Mouse (Mus musculus): Measurements from ENCODE around the gene Col26a1. TPM values are rescaled to one million over a fixed set of nuclear protein-coding genes. Genes with fewer than 3 reads are reported as not detected.

Gene Col26a1
- polyA plus RNA-seq, 1 experiment from 2014 or later: 70.8 TPM

DNA sequence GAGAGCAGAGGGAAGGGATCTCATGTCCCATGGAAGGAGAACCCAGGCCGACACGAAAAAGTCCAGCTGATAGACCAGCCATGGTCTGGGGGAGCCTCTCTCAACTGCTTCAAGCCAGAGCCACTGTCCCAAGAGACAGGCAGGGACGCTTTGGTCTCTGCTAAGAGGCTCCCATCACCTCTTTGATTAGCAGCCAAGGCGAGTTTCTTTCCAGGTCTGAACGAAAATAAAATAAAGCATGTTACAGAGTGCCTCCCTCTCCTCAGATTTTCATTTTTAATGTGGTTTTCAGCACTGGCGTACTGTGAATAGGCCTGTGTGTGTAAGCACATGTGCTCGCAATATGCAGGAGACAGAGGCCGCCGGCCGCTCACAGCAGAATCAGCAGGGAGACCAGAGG lies 90.5 kb downstream of the Col26a1 start:
- H3K36me3 ChIP-seq: no peaks in the 10 kb centered on the region
- H3K4me3 ChIP-seq: no peak overlapping the region
- no peak overlapping the region for H3K4me2 ChIP-seq (replicated peaks)
- H3K27me3 ChIP-seq: no peaks in the 10 kb centered on the region
- H3K27ac ChIP-seq (replicated peaks): no peak overlapping the region
- no peaks in the 10 kb centered on the region for H3K9me3 ChIP-seq
- ATAC-seq (ENCODE audit: low FRiP score, low read depth): no peak
- no peak overlapping the region for H3K9ac ChIP-seq (replicated peaks)
- WGBS: 81% methylated on average over 10 of the region's 10 CpGs
- H3K4me1 ChIP-seq: peaks cover 8% of the 10 kb centered on the region

DNA sequence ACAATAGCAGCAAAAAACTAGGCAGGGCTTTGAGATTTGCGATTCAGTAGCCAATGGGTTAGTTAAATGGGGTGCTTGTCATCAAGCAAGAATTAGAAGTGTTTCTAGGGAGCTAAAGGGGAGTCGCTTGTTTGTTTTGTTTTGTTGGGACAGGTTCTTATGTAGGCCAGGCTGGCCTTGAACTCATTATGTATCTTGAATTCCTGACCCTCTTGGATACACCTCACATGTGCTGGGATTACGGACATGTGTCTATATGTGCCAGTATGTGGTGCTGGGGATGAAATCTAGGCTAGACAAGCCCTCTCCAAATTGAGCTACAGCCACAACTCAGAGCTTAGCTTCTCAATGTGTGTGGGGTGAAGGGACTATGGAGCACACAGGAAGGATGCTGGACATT lies 91.8 kb downstream of the Col26a1 start:
- H3K4me1 ChIP-seq: peaks cover 8% of the 10 kb centered on the region
- no peak overlapping the region for H3K4me3 ChIP-seq
- no peak; the same call in 1 of the 2 replicates for ATAC-seq (ENCODE audit: low FRiP score, low read depth)
- H3K9ac ChIP-seq (replicated peaks): no peak overlapping the region
- no peaks in the 10 kb centered on the region for H3K9me3 ChIP-seq
- peak overlapping the region; percentile 60 for H3K27ac ChIP-seq (replicated peaks)
- H3K36me3 ChIP-seq: no peaks in the 10 kb centered on the region
- WGBS: 53% methylated on average over 3 of the region's 3 CpGs
- H3K4me2 ChIP-seq (replicated peaks): no peak overlapping the region
- H3K27me3 ChIP-seq: no peaks in the 10 kb centered on the region

GRCm38 (mm10) chr5:136790570-136791196 lies 92.3 kb downstream of the Col26a1 start:
- Histone ChIP-seq H3K4me2 (replicated peaks) (no peak overlapping the region), H3K4me1 (peaks cover 8% of the 10 kb centered on the region), H3K27ac (replicated peaks) (peak overlapping the region; percentile 60; the same call in 1 of the 2 replicates), H3K27me3 (no peaks in the 10 kb centered on the region), H3K9ac (replicated peaks) (no peak overlapping the region), H3K36me3 (no peaks in the 10 kb centered on the region), H3K9me3 (no peaks in the 10 kb centered on the region), H3K4me3 (no peak overlapping the region)
- peak; percentile 94 for ATAC-seq (ENCODE audit: low FRiP score, low read depth)
- 14% methylated on average over 11 of the region's 11 CpGs for WGBS

DNA sequence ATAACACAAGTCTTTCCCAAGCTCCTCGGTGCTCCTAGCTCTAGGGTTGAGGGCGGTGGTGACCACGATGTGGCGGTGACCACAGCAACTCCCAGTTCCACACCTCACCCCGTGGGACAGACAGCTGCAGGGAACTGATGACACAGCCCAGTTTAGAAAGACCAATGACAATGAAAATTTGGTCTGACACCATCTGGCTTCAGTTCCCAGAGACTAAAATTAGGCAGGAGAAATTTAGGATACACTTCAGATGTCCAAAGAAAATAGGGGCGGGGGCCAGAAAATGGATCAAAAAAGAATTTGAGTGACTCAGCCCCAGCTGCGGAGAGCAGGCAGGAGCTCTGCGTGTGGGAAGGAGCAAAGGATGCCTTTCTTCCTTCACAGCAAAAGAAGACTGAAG lies 98.5 kb downstream of the Col26a1 start:
- ATAC-seq (ENCODE audit: low FRiP score, low read depth): no peak
- H3K4me1 ChIP-seq: 0 out of 2 replicates have a peak, but pooled peaks cover 4% of the 10 kb centered on the region
- no peak overlapping the region for H3K9ac ChIP-seq (replicated peaks)
- H3K4me2 ChIP-seq (replicated peaks): no peak overlapping the region
- 90% methylated on average over 8 of the region's 8 CpGs for WGBS
- H3K4me3 ChIP-seq: no peak overlapping the region
- H3K36me3 ChIP-seq: no peaks in the 10 kb centered on the region
- H3K27me3 ChIP-seq: 0 out of 2 replicates have a peak, but pooled peaks cover 7% of the 10 kb centered on the region
- no peak overlapping the region for H3K27ac ChIP-seq (replicated peaks)
- H3K9me3 ChIP-seq: no peaks in the 10 kb centered on the region

- ATAC-seq (ENCODE audit: low FRiP score, low read depth): no peak
- H3K27me3 ChIP-seq: 0 out of 2 replicates have a peak, but pooled peaks cover 7% of the 10 kb centered on the region
- no peak overlapping the region for H3K27ac ChIP-seq (replicated peaks)
- no peak overlapping the region for H3K4me3 ChIP-seq
- H3K36me3 ChIP-seq: no peaks in the 10 kb centered on the region
- peak overlapping the region; percentile 19; the same call in 1 of the 2 replicates for H3K4me2 ChIP-seq (replicated peaks)
- WGBS: 61% methylated on average over 13 of the region's 13 CpGs
- H3K4me1 ChIP-seq: 0 out of 2 replicates have a peak, but pooled peaks cover 4% of the 10 kb centered on the region
- H3K9ac ChIP-seq (replicated peaks): no peak overlapping the region
- no peaks in the 10 kb centered on the region for H3K9me3 ChIP-seq
Measured at GRCm38 (mm10) chr5:136782600-136782999, 100.4 kb downstream of the Col26a1 start.

DNA sequence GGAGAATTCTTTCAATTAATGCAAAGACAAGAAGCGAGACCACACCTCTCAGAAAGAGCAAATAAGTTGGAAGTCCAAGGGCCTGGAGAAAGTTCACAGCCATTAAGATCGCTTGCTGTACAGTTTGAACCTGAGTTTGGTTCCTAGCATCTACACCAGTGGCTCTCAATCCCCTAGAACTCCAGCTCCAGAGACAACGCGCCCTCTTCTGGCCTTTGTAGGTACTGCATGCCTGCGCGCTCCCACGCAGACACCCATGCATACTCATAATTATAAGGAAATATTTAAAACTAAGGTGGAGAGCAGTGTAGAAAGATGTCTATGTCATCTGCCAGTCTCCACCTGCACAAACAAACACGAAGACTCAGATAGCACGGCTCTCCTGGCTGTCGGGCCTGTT lies 102.5 kb downstream of the Col26a1 start:
- Histone ChIP-seq H3K9me3 (0 out of 2 replicates have a peak, but pooled peaks cover under 1% of the 10 kb centered on the region), H3K4me2 (replicated peaks) (no peak overlapping the region), H3K4me1 (0 out of 2 replicates have a peak, but pooled peaks cover 4% of the 10 kb centered on the region), H3K36me3 (no peaks in the 10 kb centered on the region), H3K27ac (replicated peaks) (no peak overlapping the region), H3K4me3 (no peak overlapping the region), H3K27me3 (0 out of 2 replicates have a peak, but pooled peaks cover 7% of the 10 kb centered on the region), H3K9ac (replicated peaks) (no peak overlapping the region)
- no peak for ATAC-seq (ENCODE audit: low FRiP score, low read depth)
- WGBS: 44% methylated on average over 10 of the region's 10 CpGs

- no peak overlapping the region for H3K4me3 ChIP-seq
- WGBS: 86% methylated on average over 6 of the region's 6 CpGs
- H3K9me3 ChIP-seq: peaks cover 5% of the 10 kb centered on the region
Measured at GRCm38 (mm10) chr5:136779946-136780345, 103.1 kb downstream of the Col26a1 start.

GRCm38 (mm10) chr5:136775548-136775947 lies 107.5 kb downstream of the Col26a1 start:
- H3K27ac ChIP-seq (replicated peaks): no peak overlapping the region
- H3K4me2 ChIP-seq (replicated peaks): no peak overlapping the region
- no peaks in the 10 kb centered on the region for H3K36me3 ChIP-seq
- WGBS: 79% methylated on average over 3 of the region's 3 CpGs
- no peaks in the 10 kb centered on the region for H3K4me1 ChIP-seq
- H3K9ac ChIP-seq (replicated peaks): no peak overlapping the region
- H3K9me3 ChIP-seq: peaks cover 10% of the 10 kb centered on the region
- no peaks in the 10 kb centered on the region for H3K27me3 ChIP-seq
- H3K4me3 ChIP-seq: no peak overlapping the region
- no peak for ATAC-seq (ENCODE audit: low FRiP score, low read depth)

More at GRCm38 (mm10) chr5:136779946-136780345, 103.1 kb downstream of the Col26a1 start:
- Histone ChIP-seq H3K27me3 (0 out of 2 replicates have a peak, but pooled peaks cover 7% of the 10 kb centered on the region), H3K9ac (replicated peaks) (no peak overlapping the region), H3K36me3 (no peaks in the 10 kb centered on the region), H3K27ac (replicated peaks) (no peak overlapping the region), H3K4me2 (replicated peaks) (no peak overlapping the region), H3K4me1 (0 out of 2 replicates have a peak, but pooled peaks cover 4% of the 10 kb centered on the region)
- ATAC-seq (ENCODE audit: low FRiP score, low read depth): no peak

DNA sequence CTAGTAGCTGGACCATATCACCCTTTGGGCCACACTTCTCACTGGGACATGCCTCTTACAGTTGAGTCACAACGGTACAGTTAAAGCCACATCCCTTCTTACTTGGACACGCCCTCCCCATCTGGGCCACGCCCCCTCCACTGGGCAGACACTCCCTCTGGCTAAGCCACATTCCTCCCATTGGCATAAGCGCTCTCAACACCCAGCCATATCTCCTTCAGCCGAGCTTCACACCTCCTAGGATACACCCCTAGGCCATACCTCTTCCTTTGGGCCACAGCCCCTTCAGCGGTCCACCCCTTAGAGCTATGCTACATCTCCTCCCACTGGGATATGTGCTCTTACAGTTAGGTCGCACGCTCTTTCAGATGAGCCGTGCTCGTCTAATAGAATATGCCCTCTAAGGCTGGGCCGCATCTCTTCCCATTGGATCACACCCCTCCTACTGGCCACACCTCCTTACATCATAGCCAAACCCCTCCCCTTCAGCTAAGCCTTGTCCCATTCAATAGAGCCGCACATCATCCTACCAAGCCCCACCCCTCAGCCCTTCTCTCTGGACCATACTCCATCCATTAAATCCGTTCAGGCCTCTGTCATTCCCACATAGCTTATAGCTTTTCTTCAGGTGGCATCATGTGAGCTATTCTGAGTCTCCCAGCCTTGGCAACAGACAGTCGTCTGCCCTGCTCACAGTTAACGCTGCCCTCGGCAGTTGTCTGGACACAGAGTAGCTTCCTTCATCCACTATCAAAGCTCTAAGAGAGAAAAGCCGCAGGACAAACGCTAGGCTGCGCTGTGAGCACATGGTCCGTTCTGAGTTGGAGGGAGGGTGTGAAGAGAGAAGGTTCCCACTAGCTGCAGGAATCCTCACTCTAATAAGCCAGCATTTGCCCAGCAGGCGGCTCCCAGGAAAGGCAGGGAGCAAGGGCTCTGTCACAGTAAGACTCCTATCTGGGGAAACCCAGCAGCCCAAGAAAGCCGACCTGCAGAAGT lies 109.7 kb downstream of the Col26a1 start:
- Histone ChIP-seq H3K9ac (replicated peaks) (no peak overlapping the region), H3K27ac (replicated peaks) (no peak overlapping the region), H3K4me2 (replicated peaks) (no peak overlapping the region), H3K9me3 (peaks cover 10% of the 10 kb centered on the region), H3K36me3 (no peaks in the 10 kb centered on the region), H3K4me1 (no peaks in the 10 kb centered on the region), H3K4me3 (no peak overlapping the region), H3K27me3 (no peaks in the 10 kb centered on the region)
- WGBS: 57% methylated on average over 22 of the region's 22 CpGs
- no peak for ATAC-seq (ENCODE audit: low FRiP score, low read depth)

DNA sequence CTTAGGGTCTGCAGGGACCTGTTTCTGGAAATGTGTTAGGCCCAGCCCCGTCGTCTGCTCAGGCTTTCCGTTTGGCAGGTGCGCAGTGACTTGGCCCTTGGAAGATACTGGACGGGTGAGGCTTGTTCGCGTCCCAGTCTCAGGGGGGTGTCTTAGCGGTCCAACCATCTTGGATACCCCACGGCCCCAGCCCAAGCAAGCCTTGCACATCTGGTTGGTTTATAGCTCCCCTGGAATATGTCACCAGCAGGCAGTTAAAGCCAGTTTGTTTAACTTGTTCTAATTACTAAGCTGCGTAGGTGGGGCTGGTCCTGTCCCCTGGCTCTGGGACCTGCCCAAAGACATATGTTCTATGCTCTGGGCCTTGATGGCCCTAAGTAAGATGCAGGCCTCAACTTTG lies 111.9 kb downstream of the Col26a1 start:
- H3K27ac ChIP-seq (replicated peaks): no peak overlapping the region
- no peak for ATAC-seq (ENCODE audit: low FRiP score, low read depth)
- no peaks in the 10 kb centered on the region for H3K4me1 ChIP-seq
- peaks cover 10% of the 10 kb centered on the region for H3K9me3 ChIP-seq
- WGBS: 93% methylated on average over 10 of the region's 10 CpGs
- no peaks in the 10 kb centered on the region for H3K36me3 ChIP-seq
- no peak overlapping the region for H3K9ac ChIP-seq (replicated peaks)
- no peak overlapping the region for H3K4me2 ChIP-seq (replicated peaks)
- H3K27me3 ChIP-seq: no peaks in the 10 kb centered on the region
- no peak overlapping the region for H3K4me3 ChIP-seq

DNA sequence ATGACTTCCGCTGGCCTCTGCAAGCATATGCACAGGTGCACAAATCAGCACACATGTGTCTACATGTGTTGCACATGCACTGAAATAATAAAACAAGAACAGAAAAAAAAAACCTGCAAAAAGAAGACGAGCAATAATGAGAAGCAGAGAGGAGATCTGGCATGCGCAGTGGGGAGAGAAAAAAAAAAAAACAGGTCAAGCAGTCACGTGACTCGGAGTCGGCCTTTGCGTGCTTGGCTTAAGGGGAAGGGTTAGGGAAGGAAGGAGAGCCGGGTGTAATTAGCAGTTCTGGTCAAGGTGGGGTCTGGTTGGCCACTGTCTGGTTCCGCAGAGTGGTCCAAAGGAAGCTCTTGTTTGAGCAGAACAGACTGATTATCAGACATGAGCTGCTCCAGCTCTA lies 115.7 kb downstream of the Col26a1 start:
- Histone ChIP-seq H3K4me2 (replicated peaks) (no peak overlapping the region), H3K9ac (replicated peaks) (no peak overlapping the region), H3K27me3 (no peaks in the 10 kb centered on the region), H3K4me3 (no peak overlapping the region), H3K4me1 (no peaks in the 10 kb centered on the region), H3K36me3 (no peaks in the 10 kb centered on the region), H3K27ac (replicated peaks) (no peak overlapping the region), H3K9me3 (no peaks in the 10 kb centered on the region)
- ATAC-seq (ENCODE audit: low FRiP score, low read depth): no peak
- WGBS: 73% methylated on average over 9 of the region's 9 CpGs

- ATAC-seq (ENCODE audit: low FRiP score, low read depth): no peak
- Histone ChIP-seq H3K27me3 (no peaks in the 10 kb centered on the region), H3K27ac (replicated peaks) (no peak overlapping the region), H3K36me3 (no peaks in the 10 kb centered on the region), H3K4me2 (replicated peaks) (no peak overlapping the region), H3K4me3 (no peak overlapping the region), H3K9ac (replicated peaks) (no peak overlapping the region), H3K9me3 (no peaks in the 10 kb centered on the region), H3K4me1 (no peaks in the 10 kb centered on the region)
- WGBS: 33% methylated on average over 8 of the region's 8 CpGs
Measured at GRCm38 (mm10) chr5:136764157-136764669, 118.8 kb downstream of the Col26a1 start.
